Comparison of ENCODE assay signal across 8 mouse cellular contexts in genomic region chr11:96124052-96124914, GRCm38 (mm10). TPM values are rescaled to one million over a fixed set of nuclear protein-coding genes. Genes with fewer than 3 reads are reported as not detected.
DNase-seq lines count a peak whose midpoint lies in the region; ATAC-seq and TF ChIP-seq lines count a peak whose summit lies in the region.

No protein-coding gene starts in this region.

- 2% methylated on average over 45 of the region's 45 CpGs for WGBS in hindbrain, embryonic 10.5 days
- WGBS in limb, embryonic 14.5 days = 1% methylated on average over 44 of the region's 45 CpGs
- WGBS in midbrain, postnatal 0 days = 3% methylated on average over 44 of the region's 45 CpGs

- no peak overlapping the region; the same call in 1 of the 2 replicates for H3K27ac ChIP-seq in hindbrain, embryonic 10.5 days
- H3K27ac ChIP-seq in limb, embryonic 14.5 days (replicated peaks; ENCODE audit: low read depth, low read length) = no peak overlapping the region
- no peak overlapping the region for H3K27ac ChIP-seq in midbrain, postnatal 0 days (ENCODE audit: low read depth, low read length)

- ATAC-seq in megakaryocyte, adult 5-6 weeks (ENCODE audit: poor library complexity, severe bottlenecking) = no peak
- ATAC-seq in limb, embryonic 14.5 days (ENCODE audit: low FRiP score, low read depth) = no peak; the same call in 1 of the 2 replicates
- ATAC-seq in midbrain, postnatal 0 days (ENCODE audit: low FRiP score) = no peak
- no peak for ATAC-seq in inflammation-experienced regulatory T-cells, adult 6 months
- ATAC-seq in monocyte, adult 5-6 weeks (replicated peaks; ENCODE audit: insufficient number of reproducible peaks, low FRiP score, low TSS enrichment, poor library complexity, severe bottlenecking) = no peak

- no peak for TF ChIP-seq CTCF in midbrain, postnatal 0 days (IDR thresholded peaks at IDR 0.05)

- peaks cover 62% of the 10 kb centered on the region for H3K27me3 ChIP-seq in megakaryocyte, embryonic 14.5 days (replicated peaks)
- peaks cover 60% of the 10 kb centered on the region for H3K27me3 ChIP-seq in hindbrain, embryonic 10.5 days (ENCODE audit: insufficient read depth, poor library complexity, severe bottlenecking)
- peaks cover 37% of the 10 kb centered on the region for H3K27me3 ChIP-seq in limb, embryonic 14.5 days (ENCODE audit: control insufficient read depth, insufficient read depth, low read length)
- H3K27me3 ChIP-seq in midbrain, postnatal 0 days (ENCODE audit: insufficient read depth, low read length) = peaks cover 28% of the 10 kb centered on the region

- peak; percentile 52 for DNase-seq in embryo, embryonic 11 days
- DNase-seq in hindbrain, embryonic 10.5 days (ENCODE audit: low spot score) = peak; percentile 53
- DNase-seq in limb, embryonic 14.5 days (ENCODE audit: low spot score) = no peak
- peak; percentile 9 for DNase-seq in midbrain, postnatal 0 days (ENCODE audit: low spot score)

- no peak overlapping the region for H3K9ac ChIP-seq in limb, embryonic 14.5 days (ENCODE audit: low read depth, low read length, severe bottlenecking)
- 0 out of 2 replicates have a peak overlapping the region, but pooled peaks have one; percentile 33 for H3K9ac ChIP-seq in midbrain, postnatal 0 days (replicated peaks; ENCODE audit: low read length, poor library complexity, severe bottlenecking)

- H3K4me1 ChIP-seq in megakaryocyte, embryonic 14.5 days = peaks cover 8% of the 10 kb centered on the region
- H3K4me1 ChIP-seq in hindbrain, embryonic 10.5 days (replicated peaks) = peaks cover 11% of the 10 kb centered on the region
- no peaks in the 10 kb centered on the region for H3K4me1 ChIP-seq in limb, embryonic 14.5 days (ENCODE audit: control insufficient read depth, insufficient read depth, low read length)
- H3K4me1 ChIP-seq in midbrain, postnatal 0 days (ENCODE audit: insufficient read depth, low read length) = 0 out of 2 replicates have a peak, but pooled peaks cover 6% of the 10 kb centered on the region

- no peaks in the 10 kb centered on the region for H3K36me3 ChIP-seq in megakaryocyte, embryonic 14.5 days (replicated peaks; ENCODE audit: low read length)
- no peaks in the 10 kb centered on the region for H3K36me3 ChIP-seq in hindbrain, embryonic 10.5 days
- no peaks in the 10 kb centered on the region for H3K36me3 ChIP-seq in limb, embryonic 14.5 days (ENCODE audit: control insufficient read depth, insufficient read depth, low read length)
- H3K36me3 ChIP-seq in midbrain, postnatal 0 days (ENCODE audit: insufficient read depth, low read length) = no peaks in the 10 kb centered on the region

- H3K4me3 ChIP-seq in megakaryocyte, embryonic 14.5 days (replicated peaks) = peak overlapping the region; percentile 72
- peak overlapping the region; percentile 57 for H3K4me3 ChIP-seq in hindbrain, embryonic 10.5 days
- H3K4me3 ChIP-seq in limb, embryonic 14.5 days (replicated peaks; ENCODE audit: low read length) = peak overlapping the region; percentile 36
- peak overlapping the region; percentile 39 for H3K4me3 ChIP-seq in midbrain, postnatal 0 days (ENCODE audit: low read depth, low read length)

- no peaks in the 10 kb centered on the region for H3K9me3 ChIP-seq in megakaryocyte, embryonic 14.5 days
- no peaks in the 10 kb centered on the region for H3K9me3 ChIP-seq in hindbrain, embryonic 10.5 days
- no peaks in the 10 kb centered on the region for H3K9me3 ChIP-seq in limb, embryonic 14.5 days (ENCODE audit: control insufficient read depth, low read length)
- no peaks in the 10 kb centered on the region for H3K9me3 ChIP-seq in midbrain, postnatal 0 days (ENCODE audit: low read length)

- H3K4me2 ChIP-seq in limb, embryonic 14.5 days (replicated peaks; ENCODE audit: low read depth, low read length, severe bottlenecking) = peak overlapping the region; percentile 61
- peak overlapping the region; percentile 63 for H3K4me2 ChIP-seq in midbrain, postnatal 0 days (ENCODE audit: low read depth, low read length, poor library complexity, severe bottlenecking)

- TF ChIP-seq POLR2A in limb, embryonic 14.5 days (IDR thresholded peaks at IDR 0.05; ENCODE audit: borderline replicate concordance, extremely low read depth, insufficient read depth, insufficient read length) = no peak

RNA-seq across cellular contexts. Expression of gene Ttll6, which starts 9.3 kb away (rescaled TPM):
- not detected in 2 replicates for polyA plus RNA-seq in megakaryocyte, embryonic 14.5 days (2012; ENCODE audit: insufficient read depth, low replicate concordance)
- total RNA-seq in megakaryocyte, adult 5-6 weeks (2015) = not detected in 2 replicates
- not detected in 2 replicates for total RNA-seq in megakaryocyte, adult 5-6 weeks (2017)
- 0.08 TPM in 1 of 2 replicates, not detected in the other for polyA plus RNA-seq in hindbrain, embryonic 10.5 days (2016; fragmentation: Nextera tagmentation; extraction: Ambion mirVana)
- 0.04 and 0.05 TPM in 2 replicates for polyA plus RNA-seq in limb, embryonic 14.5 days (2012; rRNA removed)
- not detected in 2 replicates for polyA plus RNA-seq in limb, embryonic 14.5 days (2014; fragmentation: Nextera tagmentation; extraction: Ambion mirVana)
- total RNA-seq in midbrain, postnatal 0 days (2014; rRNA removed) = 0.16 and 0.38 TPM in 2 replicates
- polyA plus RNA-seq in midbrain, postnatal 0 days (2015; fragmentation: Nextera tagmentation; extraction: Ambion mirVana) = 0.16 and 0.39 TPM in 2 replicates
- not detected for polyA plus RNA-seq in inflammation-experienced regulatory T-cells, adult 6 months (2017; shearing (Covaris generic))
- not detected in 3 replicates for total RNA-seq in monocyte, adult 5-6 weeks (2017)

RNA-seq across cellular contexts. Expression of gene Calcoco2, which starts 12.5 kb away (rescaled TPM):
- not detected in 2 replicates for polyA plus RNA-seq in megakaryocyte, embryonic 14.5 days (2012; ENCODE audit: insufficient read depth, low replicate concordance)
- not detected in 2 replicates for total RNA-seq in megakaryocyte, adult 5-6 weeks (2015)
- total RNA-seq in megakaryocyte, adult 5-6 weeks (2017) = not detected in 2 replicates
- not detected in 2 replicates for polyA plus RNA-seq in hindbrain, embryonic 10.5 days (2016; fragmentation: Nextera tagmentation; extraction: Ambion mirVana)
- polyA plus RNA-seq in limb, embryonic 14.5 days (2012; rRNA removed) = not detected in 2 replicates
- polyA plus RNA-seq in limb, embryonic 14.5 days (2014; fragmentation: Nextera tagmentation; extraction: Ambion mirVana) = not detected in 2 replicates
- not detected in 2 replicates for total RNA-seq in midbrain, postnatal 0 days (2014; rRNA removed)
- polyA plus RNA-seq in midbrain, postnatal 0 days (2015; fragmentation: Nextera tagmentation; extraction: Ambion mirVana) = not detected in 2 replicates
- not detected for polyA plus RNA-seq in inflammation-experienced regulatory T-cells, adult 6 months (2017; shearing (Covaris generic))
- not detected in 3 replicates for total RNA-seq in monocyte, adult 5-6 weeks (2017)

RNA-seq across cellular contexts. Expression of gene Atp5g1, which starts 48.8 kb away (rescaled TPM):
- 305 and 325 TPM in 2 replicates for polyA plus RNA-seq in megakaryocyte, embryonic 14.5 days (2012; ENCODE audit: insufficient read depth, low replicate concordance)
- total RNA-seq in megakaryocyte, adult 5-6 weeks (2015) = 192 and 203 TPM in 2 replicates
- 24.3 and 35.9 TPM in 2 replicates for total RNA-seq in megakaryocyte, adult 5-6 weeks (2017)
- polyA plus RNA-seq in hindbrain, embryonic 10.5 days (2016; fragmentation: Nextera tagmentation; extraction: Ambion mirVana) = 582 and 586 TPM in 2 replicates
- 265 and 369 TPM in 2 replicates for polyA plus RNA-seq in limb, embryonic 14.5 days (2012; rRNA removed)
- 678 and 741 TPM in 2 replicates for polyA plus RNA-seq in limb, embryonic 14.5 days (2014; fragmentation: Nextera tagmentation; extraction: Ambion mirVana)
- total RNA-seq in midbrain, postnatal 0 days (2014; rRNA removed) = 469 and 710 TPM in 2 replicates
- polyA plus RNA-seq in midbrain, postnatal 0 days (2015; fragmentation: Nextera tagmentation; extraction: Ambion mirVana) = 984 and 1,088 TPM in 2 replicates
- 100 to 1,000 TPM; 336 to 391 (median 363) TPM for polyA plus RNA-seq in inflammation-experienced regulatory T-cells, adult 6 months (2017; shearing (Covaris generic))
- 1.6 to 31.3 TPM (median 27.1 TPM) in 3 replicates for total RNA-seq in monocyte, adult 5-6 weeks (2017)

RNA-seq across cellular contexts. Expression of gene Ube2z, which starts 59.1 kb away (rescaled TPM):
- 12.1 and 13.8 TPM in 2 replicates for polyA plus RNA-seq in megakaryocyte, embryonic 14.5 days (2012; ENCODE audit: insufficient read depth, low replicate concordance)
- total RNA-seq in megakaryocyte, adult 5-6 weeks (2015) = 22.5 and 22.8 TPM in 2 replicates
- total RNA-seq in megakaryocyte, adult 5-6 weeks (2017) = 20.8 and 21.5 TPM in 2 replicates
- polyA plus RNA-seq in hindbrain, embryonic 10.5 days (2016; fragmentation: Nextera tagmentation; extraction: Ambion mirVana) = 28.6 and 28.7 TPM in 2 replicates
- polyA plus RNA-seq in limb, embryonic 14.5 days (2012; rRNA removed) = 68.9 and 72.6 TPM in 2 replicates
- 40.9 and 41.3 TPM in 2 replicates for polyA plus RNA-seq in limb, embryonic 14.5 days (2014; fragmentation: Nextera tagmentation; extraction: Ambion mirVana)
- total RNA-seq in midbrain, postnatal 0 days (2014; rRNA removed) = 59.7 and 62.2 TPM in 2 replicates
- polyA plus RNA-seq in midbrain, postnatal 0 days (2015; fragmentation: Nextera tagmentation; extraction: Ambion mirVana) = 33.0 and 36.0 TPM in 2 replicates
- 10 to 100 TPM in 2 of 3 experiments, 1 to 10 TPM in 1; 9.6 to 13.1 (median 10.4) TPM for polyA plus RNA-seq in inflammation-experienced regulatory T-cells, adult 6 months (2017; shearing (Covaris generic))
- total RNA-seq in monocyte, adult 5-6 weeks (2017) = 36.8 to 37.9 TPM (median 37.2 TPM) in 3 replicates
